Comparison of ENCODE assay signal across 8 mouse cellular contexts in genomic region chr13:49214454-49214853, GRCm38 (mm10). TPM values are rescaled to one million over a fixed set of nuclear protein-coding genes. Genes with fewer than 3 reads are reported as not detected.
DNase-seq lines count a peak whose midpoint lies in the region; ATAC-seq and TF ChIP-seq lines count a peak whose summit lies in the region.

No protein-coding gene starts in this region.

- H3K27ac ChIP-seq in lung, embryonic 16.5 days (ENCODE audit: low read length) = no peak overlapping the region
- H3K27ac ChIP-seq in heart, postnatal 0 days (ENCODE audit: low read depth) = 0 out of 2 replicates have a peak overlapping the region, but pooled peaks have one; percentile 18
- H3K27ac ChIP-seq in neural tube, embryonic 15.5 days (replicated peaks) = peak overlapping the region; percentile 2; the same call in 1 of the 2 replicates

- WGBS in lung, embryonic 16.5 days = 71% methylated on average over 3 of the region's 3 CpGs
- WGBS in heart, postnatal 0 days = 66% methylated on average over 3 of the region's 3 CpGs
- 54% methylated on average over 3 of the region's 3 CpGs for WGBS in neural tube, embryonic 15.5 days

- H3K4me3 ChIP-seq in lung, embryonic 16.5 days (ENCODE audit: low read length) = no peak overlapping the region
- peak overlapping the region; percentile 77 for H3K4me3 ChIP-seq in heart, postnatal 0 days (ENCODE audit: low read depth, low read length)
- peak overlapping the region; percentile 82 for H3K4me3 ChIP-seq in neural tube, embryonic 15.5 days (replicated peaks)

- no peaks in the 10 kb centered on the region; the same call in 1 of the 2 replicates for H3K27me3 ChIP-seq in lung, embryonic 16.5 days (ENCODE audit: control insufficient read depth, insufficient read depth, low read depth, low read length)
- no peaks in the 10 kb centered on the region for H3K27me3 ChIP-seq in heart, postnatal 0 days (ENCODE audit: control insufficient read depth, insufficient read depth, low read length)
- peaks cover 6% of the 10 kb centered on the region; the same call in 1 of the 2 replicates for H3K27me3 ChIP-seq in neural tube, embryonic 15.5 days (replicated peaks)

- no peak overlapping the region for H3K9ac ChIP-seq in lung, embryonic 16.5 days (ENCODE audit: low read length)
- H3K9ac ChIP-seq in heart, postnatal 0 days (replicated peaks; ENCODE audit: low read depth, low read length) = peak overlapping the region; percentile 87; the same call in 1 of the 2 replicates
- H3K9ac ChIP-seq in neural tube, embryonic 15.5 days (replicated peaks) = 0 out of 2 replicates have a peak overlapping the region, but pooled peaks have one; percentile 66

- TF ChIP-seq CTCF in heart, postnatal 0 days (IDR thresholded peaks at IDR 0.05; ENCODE audit: low read depth) = no peak

- peaks cover 24% of the 10 kb centered on the region for H3K4me1 ChIP-seq in lung, embryonic 16.5 days (replicated peaks; ENCODE audit: control insufficient read depth, insufficient read depth, low read length)
- H3K4me1 ChIP-seq in heart, postnatal 0 days (ENCODE audit: control insufficient read depth, insufficient read depth) = peaks cover 34% of the 10 kb centered on the region
- peaks cover 50% of the 10 kb centered on the region for H3K4me1 ChIP-seq in neural tube, embryonic 15.5 days

- intact Hi-C loops in left cerebral cortex, postnatal 25 days (cut with DNase I) = no loop called here

- 0 out of 2 replicates have a peak overlapping the region, but pooled peaks have one; percentile 81 for H3K4me2 ChIP-seq in lung, embryonic 16.5 days (ENCODE audit: low read depth, low read length)
- H3K4me2 ChIP-seq in heart, postnatal 0 days (ENCODE audit: low read depth, low read length) = peak overlapping the region; percentile 74
- peak overlapping the region; percentile 76 for H3K4me2 ChIP-seq in neural tube, embryonic 15.5 days

- TF ChIP-seq EP300 in heart, postnatal 0 days (IDR thresholded peaks at IDR 0.05; ENCODE audit: low read depth) = no peak

- ATAC-seq in lung, embryonic 16.5 days (ENCODE audit: low read depth) = no peak
- no peak for ATAC-seq in heart, postnatal 0 days (ENCODE audit: insufficient read depth, low read depth)
- ATAC-seq in neural tube, embryonic 15.5 days (ENCODE audit: low FRiP score) = no peak

- no peaks in the 10 kb centered on the region for H3K9me3 ChIP-seq in lung, embryonic 16.5 days (ENCODE audit: control insufficient read depth, low read length)
- H3K9me3 ChIP-seq in heart, postnatal 0 days (replicated peaks; ENCODE audit: control insufficient read depth, low read length) = no peaks in the 10 kb centered on the region
- H3K9me3 ChIP-seq in neural tube, embryonic 15.5 days (replicated peaks) = no peaks in the 10 kb centered on the region

- peak; percentile 37 for DNase-seq in cerebellum, adult 8-10 months
- no peak for DNase-seq in cerebellum, adult 11 months
- DNase-seq in lung, postnatal 4 days = no peak
- DNase-seq in heart, postnatal 0 days (ENCODE audit: low spot score) = no peak
- no peak for DNase-seq in yolk sac, embryonic 10.5 days (ENCODE audit: low spot score)
- DNase-seq in left cerebral cortex, postnatal 25 days (ENCODE audit: low spot score in 2 of 2) = no peak

- no peaks in the 10 kb centered on the region for H3K36me3 ChIP-seq in lung, embryonic 16.5 days (ENCODE audit: control insufficient read depth, insufficient read depth, low read length)
- H3K36me3 ChIP-seq in heart, postnatal 0 days (replicated peaks; ENCODE audit: control insufficient read depth, insufficient read depth, low read length) = no peaks in the 10 kb centered on the region
- no peaks in the 10 kb centered on the region for H3K36me3 ChIP-seq in neural tube, embryonic 15.5 days

RNA-seq across cellular contexts. Expression of gene Card19, which starts 1.4 kb away (rescaled TPM):
- polyA plus RNA-seq in lung, embryonic 16.5 days (2015; fragmentation: Nextera tagmentation; extraction: Ambion mirVana) = 48.7 and 57.1 TPM in 2 replicates
- 114 and 136 TPM in 2 replicates for total RNA-seq in heart, postnatal 0 days (2014; rRNA removed; ENCODE audit: low replicate concordance)
- polyA plus RNA-seq in heart, postnatal 0 days (2015; fragmentation: Nextera tagmentation; extraction: Ambion mirVana) = 188 TPM in 2 replicates
- 44.6 and 45.5 TPM in 2 replicates for polyA plus RNA-seq in neural tube, embryonic 15.5 days (2015; fragmentation: Nextera tagmentation; extraction: Ambion mirVana)
- total RNA-seq in left cerebral cortex, postnatal 25 days (2021) = 10 to 100 TPM in 1 of 2 experiments, 1 to 10 TPM in 1; 8.9 to 15.6 TPM

RNA-seq across cellular contexts. Expression of gene Ninj1, which starts 27.2 kb away (rescaled TPM):
- 46.8 and 47.5 TPM in 2 replicates for polyA plus RNA-seq in lung, embryonic 16.5 days (2015; fragmentation: Nextera tagmentation; extraction: Ambion mirVana)
- 75.3 and 102 TPM in 2 replicates for total RNA-seq in heart, postnatal 0 days (2014; rRNA removed; ENCODE audit: low replicate concordance)
- 94.6 and 97.2 TPM in 2 replicates for polyA plus RNA-seq in heart, postnatal 0 days (2015; fragmentation: Nextera tagmentation; extraction: Ambion mirVana)
- polyA plus RNA-seq in neural tube, embryonic 15.5 days (2015; fragmentation: Nextera tagmentation; extraction: Ambion mirVana) = 37.4 and 38.9 TPM in 2 replicates
- total RNA-seq in left cerebral cortex, postnatal 25 days (2021) = 10 to 100 TPM; 16.3 to 24.0 TPM

RNA-seq across cellular contexts. Expression of gene Susd3, which starts 34.1 kb away (rescaled TPM):
- polyA plus RNA-seq in lung, embryonic 16.5 days (2015; fragmentation: Nextera tagmentation; extraction: Ambion mirVana) = 1.6 and 2.2 TPM in 2 replicates
- total RNA-seq in heart, postnatal 0 days (2014; rRNA removed; ENCODE audit: low replicate concordance) = 0.43 and 0.46 TPM in 2 replicates
- polyA plus RNA-seq in heart, postnatal 0 days (2015; fragmentation: Nextera tagmentation; extraction: Ambion mirVana) = 0.75 and 0.99 TPM in 2 replicates
- polyA plus RNA-seq in neural tube, embryonic 15.5 days (2015; fragmentation: Nextera tagmentation; extraction: Ambion mirVana) = 0.95 and 2.1 TPM in 2 replicates
- 1 to 10 TPM; 2.0 to 2.4 TPM for total RNA-seq in left cerebral cortex, postnatal 25 days (2021)
